Mouse (Mus musculus): ENCODE results near the gene Art1. TPM values are rescaled to one million over a fixed set of nuclear protein-coding genes. Genes with fewer than 3 reads are reported as not detected.

Art1 gene
- total and polyA plus RNA-seq, 2 experiments from 2014 or later = 0.22 to 0.33 TPM

GRCm38 (mm10) chr7:102084041-102084696, 17.4 kb upstream of the Art1 start:
- ATAC-seq (ENCODE audit: low FRiP score) = no peak
- H3K4me1 ChIP-seq (ENCODE audit: insufficient read depth, low read length) = no peaks in the 10 kb centered on the region
- H3K27me3 ChIP-seq (ENCODE audit: insufficient read depth, low read length) = no peaks in the 10 kb centered on the region
- no peak overlapping the region for H3K4me2 ChIP-seq (ENCODE audit: low read depth, low read length, poor library complexity, severe bottlenecking)
- DNase-seq (ENCODE audit: low spot score) = no peak
- no peak for TF ChIP-seq CTCF (IDR thresholded peaks at IDR 0.05)
- H3K4me3 ChIP-seq (ENCODE audit: low read depth, low read length) = no peak overlapping the region
- no peak overlapping the region for H3K9ac ChIP-seq (replicated peaks; ENCODE audit: low read length, poor library complexity, severe bottlenecking)
- H3K36me3 ChIP-seq (ENCODE audit: insufficient read depth, low read length) = peaks cover 45% of the 10 kb centered on the region
- no peak overlapping the region for H3K27ac ChIP-seq (ENCODE audit: low read depth, low read length)
- 93% methylated on average over 26 of the region's 26 CpGs for WGBS
- H3K9me3 ChIP-seq (ENCODE audit: low read length) = no peaks in the 10 kb centered on the region

GRCm38 (mm10) chr7:102087336-102087735, 14.2 kb upstream of the Art1 start:
- no peak for TF ChIP-seq CTCF (IDR thresholded peaks at IDR 0.05)
- Histone ChIP-seq H3K9ac (replicated peaks; ENCODE audit: low read length, poor library complexity, severe bottlenecking) (no peak overlapping the region), H3K9me3 (ENCODE audit: low read length) (no peaks in the 10 kb centered on the region), H3K27me3 (ENCODE audit: insufficient read depth, low read length) (no peaks in the 10 kb centered on the region), H3K27ac (ENCODE audit: low read depth, low read length) (no peak overlapping the region), H3K4me2 (ENCODE audit: low read depth, low read length, poor library complexity, severe bottlenecking) (no peak overlapping the region), H3K4me1 (ENCODE audit: insufficient read depth, low read length) (no peaks in the 10 kb centered on the region), H3K36me3 (ENCODE audit: insufficient read depth, low read length) (peaks cover 22% of the 10 kb centered on the region), H3K4me3 (ENCODE audit: low read depth, low read length) (no peak overlapping the region)
- DNase-seq (ENCODE audit: low spot score) (no peak), ATAC-seq (ENCODE audit: low FRiP score) (no peak)
- 81% methylated on average over 4 of the region's 4 CpGs for WGBS

DNA sequence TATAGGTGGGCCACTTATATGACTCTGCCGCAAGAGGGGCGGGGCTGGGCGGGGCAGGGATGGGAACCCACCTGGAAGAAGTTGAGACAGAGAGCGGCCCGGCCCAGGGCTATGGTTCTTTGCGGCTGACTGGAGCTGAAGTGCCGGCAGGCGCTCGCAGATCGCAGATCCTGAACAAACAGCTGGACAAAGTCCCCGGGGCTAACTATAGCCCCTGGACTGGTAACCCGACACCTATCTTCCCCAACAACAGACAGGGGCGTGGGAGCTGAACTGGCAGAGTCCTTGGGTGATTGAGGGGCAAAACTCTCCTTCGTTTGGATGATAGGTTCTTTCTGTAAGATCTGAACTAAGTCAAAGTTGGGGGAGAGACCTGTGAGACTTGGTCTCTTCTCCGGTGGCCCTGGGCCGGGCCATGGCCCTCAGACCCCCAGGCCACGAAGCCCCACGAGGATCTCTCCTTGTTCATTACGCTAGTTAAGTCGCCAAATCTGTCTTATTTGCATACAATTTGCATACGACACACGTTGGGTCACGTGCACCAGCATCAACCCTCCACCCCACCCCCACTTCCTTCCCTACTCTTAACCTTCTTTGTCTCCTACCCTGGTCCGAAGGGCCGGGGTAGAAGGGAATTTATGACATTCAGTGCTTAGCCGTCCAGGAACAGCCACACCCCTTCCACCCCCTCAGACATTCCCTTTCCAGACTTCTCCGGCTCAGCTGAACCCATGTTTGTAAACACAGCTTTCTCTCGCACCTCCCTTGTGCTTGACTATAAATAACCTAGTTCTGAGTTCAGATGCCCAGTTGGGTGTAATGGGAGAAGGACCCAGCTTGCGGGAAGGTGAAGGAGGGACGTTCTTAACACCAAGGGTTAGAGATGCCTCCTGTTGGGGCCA, 1.5 kb upstream of the Art1 start:
- no peaks in the 10 kb centered on the region for H3K4me1 ChIP-seq (ENCODE audit: insufficient read depth, low read length)
- ATAC-seq (ENCODE audit: low FRiP score) (no peak), DNase-seq (ENCODE audit: low spot score) (no peak)
- peaks cover 4% of the 10 kb centered on the region; the same call in 1 of the 2 replicates for H3K27me3 ChIP-seq (ENCODE audit: insufficient read depth, low read length)
- no peaks in the 10 kb centered on the region for H3K9me3 ChIP-seq (ENCODE audit: low read length)
- H3K9ac ChIP-seq (replicated peaks; ENCODE audit: low read length, poor library complexity, severe bottlenecking) = no peak overlapping the region
- no peak for TF ChIP-seq CTCF (IDR thresholded peaks at IDR 0.05)
- peak overlapping the region; percentile 13 for H3K4me2 ChIP-seq (ENCODE audit: low read depth, low read length, poor library complexity, severe bottlenecking)
- no peak overlapping the region for H3K27ac ChIP-seq (ENCODE audit: low read depth, low read length)
- H3K4me3 ChIP-seq (ENCODE audit: low read depth, low read length) = no peak overlapping the region
- H3K36me3 ChIP-seq (ENCODE audit: insufficient read depth, low read length) = no peaks in the 10 kb centered on the region
- 5% methylated on average over 30 of the region's 30 CpGs for WGBS

- WGBS = 63% methylated on average over 5 of the region's 5 CpGs
- ATAC-seq (ENCODE audit: low FRiP score) (no peak), DNase-seq (ENCODE audit: low spot score) (no peak)
- H3K4me1 ChIP-seq (ENCODE audit: insufficient read depth, low read length) = no peaks in the 10 kb centered on the region
- no peak overlapping the region for H3K4me2 ChIP-seq (ENCODE audit: low read depth, low read length, poor library complexity, severe bottlenecking)
- no peak overlapping the region for H3K9ac ChIP-seq (replicated peaks; ENCODE audit: low read length, poor library complexity, severe bottlenecking)
- H3K4me3 ChIP-seq (ENCODE audit: low read depth, low read length) = no peak overlapping the region
- H3K27me3 ChIP-seq (ENCODE audit: insufficient read depth, low read length) = peaks cover 4% of the 10 kb centered on the region; the same call in 1 of the 2 replicates
- H3K9me3 ChIP-seq (ENCODE audit: low read length) = no peaks in the 10 kb centered on the region
- no peak overlapping the region for H3K27ac ChIP-seq (ENCODE audit: low read depth, low read length)
- TF ChIP-seq CTCF (IDR thresholded peaks at IDR 0.05) = no peak
- H3K36me3 ChIP-seq (ENCODE audit: insufficient read depth, low read length) = no peaks in the 10 kb centered on the region
Measured at GRCm38 (mm10) chr7:102100868-102101267, 675 bp upstream of the Art1 start.

DNA sequence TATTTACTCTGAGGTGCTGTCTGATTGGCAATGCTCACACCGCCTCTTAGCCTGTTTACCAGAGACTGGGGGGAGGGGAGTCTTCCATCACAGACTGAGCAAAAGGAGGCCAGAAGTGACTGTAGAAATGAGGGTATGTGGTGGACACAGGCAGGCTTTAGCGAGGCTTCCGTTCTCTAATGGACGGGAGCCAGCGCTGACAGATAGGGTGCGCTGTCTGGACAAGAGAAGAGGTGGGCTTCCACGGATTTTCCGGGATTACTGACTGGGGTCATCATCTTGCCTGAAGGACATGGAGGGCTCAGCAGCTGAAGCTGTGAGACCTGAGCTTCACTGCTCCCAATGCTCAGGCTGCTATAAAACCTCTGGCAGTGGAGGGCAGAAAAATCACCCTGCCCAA, 698 bp downstream of the Art1 start:
- 38% methylated on average over 8 of the region's 8 CpGs for WGBS
- TF ChIP-seq CTCF (IDR thresholded peaks at IDR 0.05) = 0 out of 2 replicates have a peak, but pooled peaks have one; percentile 2
- DNase-seq (ENCODE audit: low spot score) (no peak), ATAC-seq (ENCODE audit: low FRiP score) (no peak)
- Histone ChIP-seq H3K27me3 (ENCODE audit: insufficient read depth, low read length) (peaks cover 4% of the 10 kb centered on the region; the same call in 1 of the 2 replicates), H3K9ac (replicated peaks; ENCODE audit: low read length, poor library complexity, severe bottlenecking) (no peak overlapping the region), H3K36me3 (ENCODE audit: insufficient read depth, low read length) (no peaks in the 10 kb centered on the region), H3K4me2 (ENCODE audit: low read depth, low read length, poor library complexity, severe bottlenecking) (no peak overlapping the region), H3K4me3 (ENCODE audit: low read depth, low read length) (no peak overlapping the region), H3K4me1 (ENCODE audit: insufficient read depth, low read length) (peaks cover 3% of the 10 kb centered on the region; the same call in 1 of the 2 replicates), H3K9me3 (ENCODE audit: low read length) (no peaks in the 10 kb centered on the region), H3K27ac (ENCODE audit: low read depth, low read length) (no peak overlapping the region)

DNA sequence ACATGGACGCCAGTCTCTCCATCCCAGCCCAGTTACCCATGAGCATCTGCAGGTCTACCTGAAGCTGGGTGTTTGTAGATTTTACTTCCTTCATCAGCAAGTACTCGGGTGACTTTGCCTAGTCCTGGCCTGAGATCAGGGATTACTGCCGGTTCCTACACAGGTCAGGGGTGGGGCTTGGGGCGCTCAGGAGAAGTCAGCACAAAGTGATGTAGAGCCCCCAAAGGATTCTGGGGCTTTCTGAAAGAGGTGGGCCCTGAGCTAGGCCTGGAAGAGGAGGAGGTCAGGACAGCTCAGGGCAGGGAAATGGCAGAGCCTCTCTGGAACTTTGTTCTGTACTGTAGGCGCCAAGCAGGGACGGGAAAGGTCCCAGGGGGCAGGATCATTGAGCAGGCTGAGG, 1.2 kb downstream of the Art1 start:
- TF ChIP-seq CTCF (IDR thresholded peaks at IDR 0.05) = no peak
- DNase-seq (ENCODE audit: low spot score) (no peak), ATAC-seq (ENCODE audit: low FRiP score) (no peak)
- no peak overlapping the region for H3K9ac ChIP-seq (replicated peaks; ENCODE audit: low read length, poor library complexity, severe bottlenecking)
- no peaks in the 10 kb centered on the region for H3K9me3 ChIP-seq (ENCODE audit: low read length)
- no peaks in the 10 kb centered on the region for H3K36me3 ChIP-seq (ENCODE audit: insufficient read depth, low read length)
- H3K27ac ChIP-seq (ENCODE audit: low read depth, low read length) = no peak overlapping the region
- H3K4me1 ChIP-seq (ENCODE audit: insufficient read depth, low read length) = peaks cover 3% of the 10 kb centered on the region; the same call in 1 of the 2 replicates
- H3K4me2 ChIP-seq (ENCODE audit: low read depth, low read length, poor library complexity, severe bottlenecking) = no peak overlapping the region
- no peak overlapping the region for H3K4me3 ChIP-seq (ENCODE audit: low read depth, low read length)
- WGBS = 51% methylated on average over 6 of the region's 6 CpGs
- H3K27me3 ChIP-seq (ENCODE audit: insufficient read depth, low read length) = peaks cover 4% of the 10 kb centered on the region; the same call in 1 of the 2 replicates
